In the genomic region with DNA sequence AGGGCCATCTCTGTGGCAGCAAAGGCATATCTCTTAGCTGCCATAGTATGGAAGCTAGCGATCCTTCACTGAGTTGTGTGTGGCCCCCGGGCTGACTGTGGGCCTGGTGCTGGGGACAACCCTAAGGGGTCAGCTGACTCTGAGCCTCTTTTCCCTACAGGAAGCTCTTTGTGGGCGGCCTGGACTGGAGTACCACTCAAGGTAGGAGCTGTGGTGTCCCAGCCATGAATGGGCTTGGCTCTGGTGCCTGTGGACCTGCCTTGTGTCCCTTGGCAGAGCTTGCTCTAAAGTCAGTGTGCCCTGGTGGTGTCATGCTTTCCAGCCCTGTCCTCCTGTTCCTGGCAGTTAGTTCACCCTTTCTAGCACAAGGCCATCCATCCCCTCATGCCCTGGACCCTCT, we compare ENCODE assay signal across 16 mouse cellular contexts. TPM values are rescaled to one million over a fixed set of nuclear protein-coding genes. Genes with fewer than 3 reads are reported as not detected.
DNase-seq lines count a peak whose midpoint lies in the region; ATAC-seq and TF ChIP-seq lines count a peak whose summit lies in the region.
"Had no signal": no experiment of that assay in that cellular context is flagged by ENCODE, and none has a peak within 500 bp of the region (broad histone marks: within the 10 kb centered on the region; RNA-seq: fewer than 3 reads in every experiment).

No protein-coding gene starts in this region.

- H3K27me3 ChIP-seq in hindbrain, embryonic 12.5 days, result no peaks in the 10 kb centered on the region
- H3K27me3 ChIP-seq in hindbrain, embryonic 11.5 days (ENCODE audit: control insufficient read depth, insufficient read depth, low read length), result no peaks in the 10 kb centered on the region
- no peaks in the 10 kb centered on the region for H3K27me3 ChIP-seq in lung, embryonic 16.5 days (ENCODE audit: control insufficient read depth, insufficient read depth, low read depth, low read length)
- no peaks in the 10 kb centered on the region for H3K27me3 ChIP-seq in limb, embryonic 10.5 days (ENCODE audit: low read depth, poor library complexity, severe bottlenecking)
- H3K27me3 ChIP-seq: forebrain, embryonic 15.5 days; lung, embryonic 15.5 days; midbrain, embryonic 12.5 days; neural tube, embryonic 13.5 days had no signal

- H3K36me3 ChIP-seq in hindbrain, embryonic 12.5 days, result peaks cover 60% of the 10 kb centered on the region
- H3K36me3 ChIP-seq in hindbrain, embryonic 11.5 days (ENCODE audit: control insufficient read depth, insufficient read depth, low read length), result peaks cover 12% of the 10 kb centered on the region; the same call in 1 of the 2 replicates
- H3K36me3 ChIP-seq in lung, embryonic 16.5 days (ENCODE audit: control insufficient read depth, insufficient read depth, low read length), result peaks cover 40% of the 10 kb centered on the region
- H3K36me3 ChIP-seq in limb, embryonic 10.5 days, result peaks cover 94% of the 10 kb centered on the region

- H3K4me3 ChIP-seq in hindbrain, embryonic 12.5 days, result no peak overlapping the region
- H3K4me3 ChIP-seq in hindbrain, embryonic 11.5 days (ENCODE audit: low read depth, low read length), result no peak overlapping the region
- H3K4me3 ChIP-seq in lung, embryonic 16.5 days (ENCODE audit: low read length), result no peak overlapping the region
- H3K4me3 ChIP-seq in lung, adult 2 months (replicated peaks; ENCODE audit: extremely low read depth, low read depth, low read length), result no peak overlapping the region
- peak overlapping the region; percentile 2; the same call in 1 of the 2 replicates for H3K4me3 ChIP-seq in limb, embryonic 10.5 days
- H3K4me3 ChIP-seq: erythroblast, embryonic 14.5 days; forebrain, embryonic 15.5 days; lung, embryonic 15.5 days; midbrain, embryonic 12.5 days; neural tube, embryonic 13.5 days had no signal

- 94% methylated on average over 3 of the region's 3 CpGs for WGBS in hindbrain, embryonic 12.5 days
- 89% methylated on average over 3 of the region's 3 CpGs for WGBS in hindbrain, embryonic 11.5 days
- 65% methylated on average over 3 of the region's 3 CpGs for WGBS in lung, embryonic 16.5 days
- 70% methylated on average over 3 of the region's 3 CpGs for WGBS in lung, adult 2 months
- WGBS in limb, embryonic 10.5 days, result 87% methylated on average over 3 of the region's 3 CpGs

- no peak overlapping the region; the same call in 1 of the 2 replicates for H3K27ac ChIP-seq in hindbrain, embryonic 12.5 days
- no peak overlapping the region for H3K27ac ChIP-seq in hindbrain, embryonic 11.5 days (ENCODE audit: low read depth, low read length)
- H3K27ac ChIP-seq in lung, embryonic 16.5 days (ENCODE audit: low read length), result no peak overlapping the region
- no peak overlapping the region for H3K27ac ChIP-seq in limb, embryonic 10.5 days
- H3K27ac ChIP-seq: forebrain, embryonic 15.5 days; kidney, postnatal 0 days; lung, embryonic 15.5 days; midbrain, embryonic 12.5 days; neural tube, embryonic 13.5 days had no signal

- no peak for TF ChIP-seq CTCF in lung, adult 2 months (IDR thresholded peaks at IDR 0.05; ENCODE audit: insufficient read depth, low read length)

- no peak for DNase-seq in hindbrain, embryonic 11.5 days (ENCODE audit: low spot score)
- no peak for DNase-seq in lung, adult 2 months
- no peak for DNase-seq in limb, embryonic 10.5 days (ENCODE audit: low spot score)
- no peak for DNase-seq in urinary bladder, postnatal 25 days (ENCODE audit: low spot score)
- DNase-seq in cerebellum, adult 11 months, result no peak
- DNase-seq: adrenal gland, adult 2 months; cerebellum, postnatal 36 days; left cerebral cortex, postnatal 4 days had no signal

- H3K9ac ChIP-seq in hindbrain, embryonic 12.5 days, result peak overlapping the region; percentile 5; the same call in 1 of the 2 replicates
- no peak overlapping the region for H3K9ac ChIP-seq in hindbrain, embryonic 11.5 days (ENCODE audit: low read depth, low read length)
- H3K9ac ChIP-seq in lung, embryonic 16.5 days (ENCODE audit: low read length), result no peak overlapping the region
- H3K9ac ChIP-seq: forebrain, embryonic 15.5 days; lung, embryonic 15.5 days; midbrain, embryonic 12.5 days; neural tube, embryonic 13.5 days had no signal

- ATAC-seq in hindbrain, embryonic 12.5 days (ENCODE audit: low FRiP score), result no peak
- ATAC-seq in hindbrain, embryonic 11.5 days (ENCODE audit: low FRiP score), result no peak
- 0 out of 2 replicates have a peak, but pooled peaks have one; percentile 4 for ATAC-seq in lung, embryonic 16.5 days (ENCODE audit: low read depth)
- ATAC-seq: forebrain, embryonic 15.5 days had no signal

- H3K4me1 ChIP-seq in hindbrain, embryonic 12.5 days, result peaks cover 20% of the 10 kb centered on the region
- H3K4me1 ChIP-seq in hindbrain, embryonic 11.5 days (replicated peaks; ENCODE audit: control insufficient read depth, insufficient read depth, low read length), result no peaks in the 10 kb centered on the region; the same call in 1 of the 2 replicates
- H3K4me1 ChIP-seq in lung, embryonic 16.5 days (replicated peaks; ENCODE audit: control insufficient read depth, insufficient read depth, low read length), result peaks cover 7% of the 10 kb centered on the region
- H3K4me1 ChIP-seq in lung, adult 2 months (ENCODE audit: control insufficient read depth, insufficient read depth, low read length), result peaks cover 14% of the 10 kb centered on the region; the same call in 1 of the 2 replicates
- H3K4me1 ChIP-seq in limb, embryonic 10.5 days, result peaks cover 20% of the 10 kb centered on the region

- no peak overlapping the region for H3K4me2 ChIP-seq in hindbrain, embryonic 12.5 days (replicated peaks)
- no peak overlapping the region for H3K4me2 ChIP-seq in hindbrain, embryonic 11.5 days (replicated peaks; ENCODE audit: low read depth, low read length)
- no peak overlapping the region for H3K4me2 ChIP-seq in lung, embryonic 16.5 days (ENCODE audit: low read depth, low read length)
- H3K4me2 ChIP-seq: forebrain, embryonic 15.5 days; lung, embryonic 15.5 days; midbrain, embryonic 12.5 days; neural tube, embryonic 13.5 days had no signal

- TF ChIP-seq POLR2A in lung, adult 2 months (IDR thresholded peaks at IDR 0.05; ENCODE audit: borderline replicate concordance, extremely low read depth, low read depth, low read length), result no peak

- no peaks in the 10 kb centered on the region for H3K9me3 ChIP-seq in hindbrain, embryonic 12.5 days (replicated peaks)
- H3K9me3 ChIP-seq in hindbrain, embryonic 11.5 days (ENCODE audit: control insufficient read depth, low read length), result no peaks in the 10 kb centered on the region
- H3K9me3 ChIP-seq in lung, embryonic 16.5 days (ENCODE audit: control insufficient read depth, low read length), result no peaks in the 10 kb centered on the region
- no peaks in the 10 kb centered on the region for H3K9me3 ChIP-seq in limb, embryonic 10.5 days (replicated peaks)
- H3K9me3 ChIP-seq: forebrain, embryonic 15.5 days; lung, embryonic 15.5 days; midbrain, embryonic 12.5 days; neural tube, embryonic 13.5 days had no signal

RNA-seq across cellular contexts. Expression of gene Dazap1, which starts 12.6 kb away (rescaled TPM):
- 67.1 and 76.9 TPM in 2 replicates for polyA plus RNA-seq in hindbrain, embryonic 12.5 days (2016; fragmentation: Nextera tagmentation; extraction: Ambion mirVana)
- polyA plus RNA-seq in hindbrain, embryonic 11.5 days (2014; fragmentation: Nextera tagmentation; extraction: Ambion mirVana), result 46.8 and 47.3 TPM in 2 replicates
- 45.4 and 50.6 TPM in 2 replicates for polyA plus RNA-seq in lung, embryonic 16.5 days (2015; fragmentation: Nextera tagmentation; extraction: Ambion mirVana)
- polyA plus RNA-seq in lung, adult 2 months (2012; rRNA removed), result 65.9 and 68.5 TPM in 2 replicates
- polyA plus RNA-seq in limb, embryonic 10.5 days (2016; fragmentation: Nextera tagmentation; extraction: Ambion mirVana), result 61.2 and 66.2 TPM in 2 replicates

RNA-seq across cellular contexts. Expression of gene Gamt, which starts 13.0 kb away (rescaled TPM):
- polyA plus RNA-seq in hindbrain, embryonic 12.5 days (2016; fragmentation: Nextera tagmentation; extraction: Ambion mirVana), result 26.6 and 29.6 TPM in 2 replicates
- polyA plus RNA-seq in hindbrain, embryonic 11.5 days (2014; fragmentation: Nextera tagmentation; extraction: Ambion mirVana), result 30.3 and 30.4 TPM in 2 replicates
- 27.5 and 32.8 TPM in 2 replicates for polyA plus RNA-seq in lung, embryonic 16.5 days (2015; fragmentation: Nextera tagmentation; extraction: Ambion mirVana)
- polyA plus RNA-seq in lung, adult 2 months (2012; rRNA removed), result 26.4 and 29.7 TPM in 2 replicates
- 14.4 and 18.4 TPM in 2 replicates for polyA plus RNA-seq in limb, embryonic 10.5 days (2016; fragmentation: Nextera tagmentation; extraction: Ambion mirVana)

RNA-seq across cellular contexts. Expression of gene Rps15, which starts 18.4 kb away (rescaled TPM):
- polyA plus RNA-seq in hindbrain, embryonic 12.5 days (2016; fragmentation: Nextera tagmentation; extraction: Ambion mirVana), result 530 and 668 TPM in 2 replicates
- 798 TPM in 2 replicates for polyA plus RNA-seq in hindbrain, embryonic 11.5 days (2014; fragmentation: Nextera tagmentation; extraction: Ambion mirVana)
- polyA plus RNA-seq in lung, embryonic 16.5 days (2015; fragmentation: Nextera tagmentation; extraction: Ambion mirVana), result 915 and 939 TPM in 2 replicates
- polyA plus RNA-seq in lung, adult 2 months (2012; rRNA removed), result 1,318 and 1,397 TPM in 2 replicates
- polyA plus RNA-seq in limb, embryonic 10.5 days (2016; fragmentation: Nextera tagmentation; extraction: Ambion mirVana), result 1,092 and 1,255 TPM in 2 replicates

RNA-seq across cellular contexts. Expression of gene Apc2, which starts 21.9 kb away (rescaled TPM):
- polyA plus RNA-seq in hindbrain, embryonic 12.5 days (2016; fragmentation: Nextera tagmentation; extraction: Ambion mirVana), result 170 and 191 TPM in 2 replicates
- polyA plus RNA-seq in hindbrain, embryonic 11.5 days (2014; fragmentation: Nextera tagmentation; extraction: Ambion mirVana), result 74.4 and 101 TPM in 2 replicates
- polyA plus RNA-seq in lung, embryonic 16.5 days (2015; fragmentation: Nextera tagmentation; extraction: Ambion mirVana), result 0.67 and 0.88 TPM in 2 replicates
- 3.8 and 4.1 TPM in 2 replicates for polyA plus RNA-seq in lung, adult 2 months (2012; rRNA removed)
- polyA plus RNA-seq in limb, embryonic 10.5 days (2016; fragmentation: Nextera tagmentation; extraction: Ambion mirVana), result 0.90 and 2.9 TPM in 2 replicates
- polyA plus RNA-seq: erythroblast, embryonic 14.5 days had no signal

RNA-seq across cellular contexts. Expression of gene Ndufs7, which starts 24.9 kb away (rescaled TPM):
- 177 and 220 TPM in 2 replicates for polyA plus RNA-seq in hindbrain, embryonic 12.5 days (2016; fragmentation: Nextera tagmentation; extraction: Ambion mirVana)
- 242 and 245 TPM in 2 replicates for polyA plus RNA-seq in hindbrain, embryonic 11.5 days (2014; fragmentation: Nextera tagmentation; extraction: Ambion mirVana)
- 313 and 320 TPM in 2 replicates for polyA plus RNA-seq in lung, embryonic 16.5 days (2015; fragmentation: Nextera tagmentation; extraction: Ambion mirVana)
- polyA plus RNA-seq in lung, adult 2 months (2012; rRNA removed), result 421 and 497 TPM in 2 replicates
- polyA plus RNA-seq in limb, embryonic 10.5 days (2016; fragmentation: Nextera tagmentation; extraction: Ambion mirVana), result 311 and 345 TPM in 2 replicates
